Mouse (Mus musculus) CH12.LX (cell line): ENCODE measurements around the gene Prmt3. TPM values are rescaled to one million over a fixed set of nuclear protein-coding genes. Genes with fewer than 3 reads are reported as not detected.

Experiments used
- DNase-seq: peaks from one replicate; pipeline ENCODE4 v3.0.0-alpha.2; 2013; ENCODE audit errors: extremely low read depth
- H3K27ac ChIP-seq: 2 replicates; pipeline ENCODE4 v1.5.1; 2012; ENCODE audit warnings: low read depth, mild to moderate bottlenecking, control low read depth, moderate library complexity; ENCODE audit not compliant: insufficient read depth
- H3K27me3 ChIP-seq: replicated peaks from 2 replicates; pipeline ENCODE3; 2012; ENCODE audit warnings: inconsistent platforms
- H3K36me3 ChIP-seq, 2 experiments: replicated peaks in 1 of 2; 2 replicates each; pipeline versions ENCODE3 to v1.6.1; 2012; ENCODE audit warnings: inconsistent platforms in 1 of 2, low read length in 1 of 2, mild to moderate bottlenecking in 1 of 2, mixed read lengths in 1 of 2, moderate library complexity in 1 of 2; ENCODE audit not compliant: control insufficient read depth in 1 of 2, insufficient read depth in 1 of 2
- H3K4me1 ChIP-seq, 2 experiments: 2 replicates each; pipeline ENCODE4 v1.6.1; 2012; ENCODE audit warnings: inconsistent platforms in 1 of 2, moderate library complexity in 1 of 2; ENCODE audit not compliant: insufficient read depth in 2 of 2, control insufficient read depth in 1 of 2
- H3K4me2 ChIP-seq: 2 replicates; pipeline ENCODE4 v1.6.1; 2012; ENCODE audit warnings: low read depth, mild to moderate bottlenecking, control low read depth; ENCODE audit not compliant: poor library complexity, insufficient read depth, severe bottlenecking
- H3K4me3 ChIP-seq, 3 experiments: fragments of 150-350 bp in 1 of 3; sonication (generic) in 1 of 3; replicated peaks in 1 of 3; 2 replicates each; pipeline versions ENCODE3 to v1.5.1; 2011 to 2012; ENCODE audit warnings: low read depth in 2 of 3, low read length in 2 of 3, mild to moderate bottlenecking in 2 of 3, moderate library complexity in 2 of 3, control low read depth in 1 of 3, improper control_type of control experiment in 1 of 3, inconsistent platforms in 1 of 3, mixed read lengths in 1 of 3; ENCODE audit not compliant: poor library complexity in 1 of 3
- H3K79me2 ChIP-seq: replicated peaks from 2 replicates; pipeline ENCODE4 v1.6.1; 2012; ENCODE audit warnings: mild to moderate bottlenecking, moderate library complexity; ENCODE audit not compliant: control insufficient read depth, poor library complexity, insufficient read depth, severe bottlenecking; ENCODE audit errors: extremely low read depth
- H3K9ac ChIP-seq: 2 replicates; pipeline ENCODE4 v1.6.1; 2012; ENCODE audit warnings: low read depth, mild to moderate bottlenecking, control low read depth, moderate library complexity; ENCODE audit not compliant: insufficient read depth
- H3K9me3 ChIP-seq: replicated peaks from 2 replicates; pipeline ENCODE3; 2012; ENCODE audit warnings: low read length, inconsistent platforms, mixed read lengths
- CHD1 ChIP-seq: IDR thresholded peaks from 2 replicates; pipeline ENCODE4 v1.6.1; 2012; ENCODE audit warnings: low read depth, low read length, improper control_type of control experiment, inconsistent platforms
- CHD2 ChIP-seq: IDR thresholded peaks from 2 replicates; pipeline ENCODE4 v1.6.1; 2011; ENCODE audit warnings: low read length, improper control_type of control experiment
- CTCF ChIP-seq, 2 experiments: IDR thresholded peaks in 1 of 2; conservative IDR thresholded peaks in 1 of 2; 2 replicates each; pipeline ENCODE4 v1.5.1; 2011 to 2012; ENCODE audit warnings: low read depth in 2 of 2, low read length in 2 of 2, improper control_type of control experiment in 1 of 2, inconsistent platforms in 1 of 2, mild to moderate bottlenecking in 1 of 2, moderate library complexity in 1 of 2
- E2F4 ChIP-seq: IDR thresholded peaks from 2 replicates; pipeline ENCODE4 v1.6.1; 2011; ENCODE audit warnings: low read depth, low read length, improper control_type of control experiment; ENCODE audit not compliant: insufficient replicate concordance
- ELF1 ChIP-seq: IDR thresholded peaks from 2 replicates; pipeline ENCODE4 v1.6.1; 2014; ENCODE audit warnings: low read depth, mild to moderate bottlenecking, inconsistent platforms, low read length, improper control_type of control experiment
- EP300 ChIP-seq: IDR thresholded peaks from 2 replicates; pipeline ENCODE4 v1.6.1; 2011; ENCODE audit warnings: low read length, improper control_type of control experiment
- ETS1 ChIP-seq: conservative IDR thresholded peaks from 2 replicates; pipeline ENCODE4 v1.6.1; 2012; ENCODE audit warnings: low read depth, mild to moderate bottlenecking, inconsistent platforms, low read length, improper control_type of control experiment, moderate library complexity
- HCFC1 ChIP-seq: IDR thresholded peaks from 2 replicates; pipeline ENCODE4 v1.6.1; 2012; ENCODE audit warnings: low read depth, mild to moderate bottlenecking, inconsistent platforms, low read length, improper control_type of control experiment
- IRF4 ChIP-seq: IDR thresholded peaks from 2 replicates; pipeline ENCODE4 v1.6.1; 2014; ENCODE audit warnings: low read depth, mild to moderate bottlenecking, inconsistent platforms, low read length, improper control_type of control experiment
- JUN ChIP-seq: IDR thresholded peaks from 2 replicates; pipeline ENCODE4 v1.6.1; 2011; ENCODE audit warnings: low read depth, mild to moderate bottlenecking, low read length, improper control_type of control experiment, moderate library complexity; ENCODE audit not compliant: insufficient read depth
- JUND ChIP-seq: conservative IDR thresholded peaks from 2 replicates; pipeline ENCODE4 v1.6.1; 2011; ENCODE audit warnings: low read depth, low read length, improper control_type of control experiment
- KAT2A ChIP-seq: IDR thresholded peaks from 2 replicates; pipeline ENCODE4 v1.6.1; 2012; ENCODE audit warnings: low read length, improper control_type of control experiment, inconsistent platforms; ENCODE audit not compliant: insufficient replicate concordance
- MAFK ChIP-seq: IDR thresholded peaks from 2 replicates; pipeline ENCODE4 v1.6.1; 2011; ENCODE audit warnings: low read length, improper control_type of control experiment; ENCODE audit not compliant: insufficient replicate concordance
- MAZ ChIP-seq: IDR thresholded peaks from 2 replicates; pipeline ENCODE4 v1.6.1; 2012; ENCODE audit warnings: low read depth, mild to moderate bottlenecking, inconsistent platforms, low read length, improper control_type of control experiment, moderate library complexity
- MXI1 ChIP-seq: IDR thresholded peaks from 2 replicates; pipeline ENCODE4 v1.6.1; 2011; ENCODE audit warnings: mild to moderate bottlenecking, low read depth, low read length, improper control_type of control experiment
- MYC ChIP-seq: IDR thresholded peaks from 2 replicates; pipeline ENCODE4 v1.6.1; 2011; ENCODE audit warnings: low read depth, mild to moderate bottlenecking, improper control_type of control experiment, low read length
- NRF1 ChIP-seq: IDR thresholded peaks from 2 replicates; pipeline ENCODE4 v1.6.1; 2014; ENCODE audit warnings: low read depth, mild to moderate bottlenecking, inconsistent platforms, low read length, improper control_type of control experiment, moderate library complexity
- PAX5 ChIP-seq: IDR thresholded peaks from 2 replicates; pipeline ENCODE4 v1.6.1; 2012; ENCODE audit warnings: low read length, inconsistent platforms, mixed read lengths
- POLR2A ChIP-seq: IDR thresholded peaks from 2 replicates; pipeline ENCODE4 v1.6.1; 2011; ENCODE audit warnings: low read depth, mild to moderate bottlenecking, improper control_type of control experiment, low read length
- SMC3 ChIP-seq: IDR thresholded peaks from 2 replicates; pipeline ENCODE4 v1.6.1; 2011; ENCODE audit warnings: low read depth, low read length, improper control_type of control experiment
- TBP ChIP-seq: conservative IDR thresholded peaks from 2 replicates; pipeline ENCODE4 v1.6.1; 2011; ENCODE audit warnings: low read depth, low read length, improper control_type of control experiment
- TCF12 ChIP-seq: IDR thresholded peaks from 2 replicates; pipeline ENCODE4 v1.6.1; 2014; ENCODE audit warnings: low read depth, mild to moderate bottlenecking, inconsistent platforms, low read length, improper control_type of control experiment
- UBTF ChIP-seq: IDR thresholded peaks from 2 replicates; pipeline ENCODE4 v1.6.1; 2012; ENCODE audit warnings: low read depth, mild to moderate bottlenecking, inconsistent platforms, low read length, improper control_type of control experiment, moderate library complexity
- USF2 ChIP-seq: conservative IDR thresholded peaks from 2 replicates; pipeline ENCODE4 v1.6.1; 2011; ENCODE audit warnings: low read depth, low read length, improper control_type of control experiment
- ZKSCAN1 ChIP-seq: IDR thresholded peaks from 2 replicates; pipeline ENCODE4 v1.6.1; 2012; ENCODE audit warnings: low read depth, inconsistent platforms, low read length, improper control_type of control experiment, borderline replicate concordance
- ZNF384 ChIP-seq: IDR thresholded peaks from 2 replicates; pipeline ENCODE4 v1.6.1; 2012; ENCODE audit warnings: low read depth, low read length, improper control_type of control experiment, inconsistent platforms
- dilution Hi-C: fragments of 300-500 bp; cut with MboI; formaldehyde crosslinking; loops from 2 replicates; pipeline ENCODE4 v1.14.3; 2020; ENCODE audit warnings: low sequenced_read_pairs; ENCODE audit not compliant: extremely low pct_unique_long_range_greater_than_20kb, extremely low pct_ligation_motif_present
- in situ Hi-C: fragments of 300-500 bp; cut with MboI; formaldehyde crosslinking; loops from 3 replicates; pipeline ENCODE4 v1.14.3; 2019; ENCODE audit warnings: low sequenced_read_pairs, low pct_ligation_motif_present, low pct_unique_long_range_greater_than_20kb, mixed read lengths
- polyA plus RNA-seq: library from polyadenylated mRNA; unstranded; fragments of >175 nt; gene quantifications from 2 replicates; pipeline ENCODE4 v1.2.1, GENCODE M21; 2012; ENCODE audit warnings: low read depth; ENCODE audit not compliant: insufficient read length
- total RNA-seq, 2 experiments: library from RNA; depleted of rRNA; stranded (reverse); fragments of 300-350 nt in 1 of 2; fragments of >200 nt in 1 of 2; gene quantifications; 2 replicates each; pipeline ENCODE4 v1.2.3; 2012 to 2014

Gene Prmt3
- total and polyA plus RNA-seq, 3 experiments, result 47.9 to 86.0 (median 54.5) TPM

- Histone ChIP-seq H3K27ac (no peak overlapping the region), H3K4me3 (no peak overlapping the region), H3K9me3 (no peaks in the 10 kb centered on the region), H3K9ac (no peak overlapping the region), H3K4me1 (peaks cover 0 to 6% of the 10 kb centered on the region in 2 experiments; a peak in 2 of 4 replicates), H3K27me3 (no peaks in the 10 kb centered on the region), H3K79me2 (no peaks in the 10 kb centered on the region), H3K36me3 (peaks cover 32 to 66% of the 10 kb centered on the region in 2 experiments), H3K4me2 (no peak overlapping the region)
- dilution Hi-C loops (no loop called here), in situ Hi-C loops (no loop called here)
- DNase-seq, result no peak
- TF ChIP-seq IRF4 (no peak), UBTF (no peak), SMC3 (no peak), E2F4 (no peak), MYC (no peak), MXI1 (no peak), CHD1 (no peak), CTCF (conservative IDR thresholded peaks at IDR 0.05 in 1 of 2, IDR thresholded peaks at IDR 0.05 in 1 of 2; ENCODE audit: low read depth in 2 of 2, low read length in 2 of 2) (no peak), JUND (no peak), POLR2A (no peak), MAFK (no peak), ZNF384 (no peak), TBP (no peak), ELF1 (no peak), TCF12 (no peak), EP300 (no peak), ETS1 (no peak)
These were observed 81.7 kb downstream of the Prmt3 start for GRCm38 (mm10) chr7:49859820-49860219.

- in situ Hi-C loops, result no loop called here
- H3K9me3 ChIP-seq, result no peaks in the 10 kb centered on the region
- H3K9ac ChIP-seq, result no peak overlapping the region
- H3K27me3 ChIP-seq, result no peaks in the 10 kb centered on the region
- no peak overlapping the region for H3K27ac ChIP-seq
- DNase-seq, result no peak
- no peaks in the 10 kb centered on the region for H3K79me2 ChIP-seq
- no peak overlapping the region for H3K4me3 ChIP-seq
- H3K36me3 ChIP-seq, result peaks cover 29 to 56% of the 10 kb centered on the region in 2 experiments
- dilution Hi-C loops, result no loop called here
- peaks cover 0 to 6% of the 10 kb centered on the region in 2 experiments; a peak in 2 of 4 replicates for H3K4me1 ChIP-seq
- TF ChIP-seq MYC (no peak), EP300 (no peak), JUND (no peak), PAX5 (no peak), NRF1 (no peak), CHD2 (no peak), MXI1 (no peak), MAFK (no peak), UBTF (no peak), JUN (no peak), ETS1 (no peak), HCFC1 (no peak), ZKSCAN1 (no peak), POLR2A (no peak), E2F4 (no peak), USF2 (no peak), KAT2A (no peak), SMC3 (no peak), MAZ (no peak), ZNF384 (no peak)
- no peak overlapping the region for H3K4me2 ChIP-seq
These were observed 83.0 kb downstream of the Prmt3 start for GRCm38 (mm10) chr7:49861196-49861595.
